24 mouse cellular contexts compared by ENCODE assay signal in genomic region chr13:26503744-26504143, GRCm38 (mm10).
DNase-seq lines count a peak whose midpoint lies in the region; ATAC-seq and TF ChIP-seq lines count a peak whose summit lies in the region.
"Had no signal": no experiment of that assay in that cellular context is flagged by ENCODE, and none has a peak within 500 bp of the region (broad histone marks: within the 10 kb centered on the region; RNA-seq: fewer than 3 reads in every experiment).

No protein-coding gene starts in this region.

- no peak for TF ChIP-seq CTCF in brain, embryonic 14.5 days (IDR thresholded peaks at IDR 0.05; ENCODE audit: borderline replicate concordance, extremely low read depth, insufficient read depth, insufficient read length)

- WGBS in forebrain, embryonic 13.5 days: 96% methylated on average over 1 of the region's 1 CpGs
- 96% methylated on average over 1 of the region's 1 CpGs for WGBS in forebrain, embryonic 10.5 days
- 78% methylated on average over 1 of the region's 1 CpGs for WGBS in forebrain, embryonic 16.5 days
- 80% methylated on average over 1 of the region's 1 CpGs for WGBS in forebrain, embryonic 15.5 days

- ATAC-seq in forebrain, embryonic 13.5 days: peak; percentile 65; the same call in 1 of the 2 replicates
- peak; percentile 67 for ATAC-seq in forebrain, embryonic 16.5 days
- ATAC-seq in forebrain, embryonic 15.5 days (replicated peaks): no peak
- ATAC-seq: activated CD4-positive, CD25-positive, alpha-beta regulatory T cell, adult 4 months; CD4-positive, CD25-positive, alpha-beta regulatory T cell, adult 4 months; Patski had no signal

- DNase-seq in forebrain, embryonic 10.5 days (ENCODE audit: extremely low spot score, low spot score): no peak
- DNase-seq in brain, embryonic 14.5 days (ENCODE audit: low read depth): peak; percentile 49
- DNase-seq: adrenal gland, adult 8-10 months; adrenal gland, postnatal 14 days; adrenal gland, postnatal 36 days; B cell, adult 2 months; cerebellum, adult 11 months; cerebellum, adult 18-20 months; cerebellum, adult 8-10 months; cerebellum, adult 9-11 months; cerebellum, postnatal 14 days; cerebellum, postnatal 36 days; embryo, embryonic 11 days had no signal

- H3K9me3 ChIP-seq in forebrain, embryonic 13.5 days (replicated peaks): no peaks in the 10 kb centered on the region
- H3K9me3 ChIP-seq in forebrain, embryonic 10.5 days: no peaks in the 10 kb centered on the region
- H3K9me3 ChIP-seq in forebrain, embryonic 16.5 days (ENCODE audit: control insufficient read depth, low read length): no peaks in the 10 kb centered on the region
- no peaks in the 10 kb centered on the region for H3K9me3 ChIP-seq in forebrain, embryonic 15.5 days
- H3K9me3 ChIP-seq: embryonic facial prominence, embryonic 13.5 days; embryonic facial prominence, embryonic 15.5 days; G1E had no signal

- H3K27ac ChIP-seq in forebrain, embryonic 13.5 days: no peak overlapping the region
- no peak overlapping the region for H3K27ac ChIP-seq in forebrain, embryonic 10.5 days
- no peak overlapping the region for H3K27ac ChIP-seq in forebrain, embryonic 16.5 days (ENCODE audit: low read length)
- H3K27ac ChIP-seq in forebrain, embryonic 15.5 days (replicated peaks): no peak overlapping the region
- H3K27ac ChIP-seq: embryonic facial prominence, embryonic 13.5 days; embryonic facial prominence, embryonic 15.5 days had no signal

- no peak for TF ChIP-seq POLR2A in brain, embryonic 14.5 days (IDR thresholded peaks at IDR 0.05; ENCODE audit: borderline replicate concordance, extremely low read depth, insufficient read depth, insufficient read length, poor library complexity, severe bottlenecking)

- H3K4me1 ChIP-seq in forebrain, embryonic 13.5 days: no peaks in the 10 kb centered on the region
- H3K4me1 ChIP-seq in forebrain, embryonic 10.5 days: no peaks in the 10 kb centered on the region
- H3K4me1 ChIP-seq in forebrain, embryonic 16.5 days (replicated peaks; ENCODE audit: control insufficient read depth, insufficient read depth, low read length): no peaks in the 10 kb centered on the region
- H3K4me1 ChIP-seq in forebrain, embryonic 15.5 days: no peaks in the 10 kb centered on the region
- H3K4me1 ChIP-seq: embryonic facial prominence, embryonic 13.5 days; embryonic facial prominence, embryonic 15.5 days had no signal

- no peak overlapping the region for H3K4me3 ChIP-seq in forebrain, embryonic 13.5 days
- no peak overlapping the region for H3K4me3 ChIP-seq in forebrain, embryonic 10.5 days
- H3K4me3 ChIP-seq in forebrain, embryonic 16.5 days (replicated peaks; ENCODE audit: low read length): no peak overlapping the region
- H3K4me3 ChIP-seq in forebrain, embryonic 15.5 days: no peak overlapping the region
- H3K4me3 ChIP-seq: embryonic facial prominence, embryonic 13.5 days; embryonic facial prominence, embryonic 15.5 days; erythroblast, embryonic 14.5 days had no signal

- H3K36me3 ChIP-seq in forebrain, embryonic 13.5 days (ENCODE audit: poor library complexity, severe bottlenecking): no peaks in the 10 kb centered on the region
- H3K36me3 ChIP-seq in forebrain, embryonic 10.5 days (replicated peaks): no peaks in the 10 kb centered on the region
- H3K36me3 ChIP-seq in forebrain, embryonic 16.5 days (ENCODE audit: control insufficient read depth, insufficient read depth): no peaks in the 10 kb centered on the region
- no peaks in the 10 kb centered on the region for H3K36me3 ChIP-seq in forebrain, embryonic 15.5 days
- H3K36me3 ChIP-seq: embryonic facial prominence, embryonic 13.5 days; embryonic facial prominence, embryonic 15.5 days; G1E had no signal

- no peak overlapping the region for H3K4me2 ChIP-seq in forebrain, embryonic 13.5 days
- no peak overlapping the region for H3K4me2 ChIP-seq in forebrain, embryonic 16.5 days (ENCODE audit: low read length)
- no peak overlapping the region for H3K4me2 ChIP-seq in forebrain, embryonic 15.5 days (replicated peaks)
- H3K4me2 ChIP-seq: embryonic facial prominence, embryonic 13.5 days; embryonic facial prominence, embryonic 15.5 days had no signal

- no peaks in the 10 kb centered on the region for H3K27me3 ChIP-seq in forebrain, embryonic 13.5 days
- no peaks in the 10 kb centered on the region for H3K27me3 ChIP-seq in forebrain, embryonic 10.5 days (ENCODE audit: poor library complexity, severe bottlenecking)
- no peaks in the 10 kb centered on the region for H3K27me3 ChIP-seq in forebrain, embryonic 16.5 days (replicated peaks; ENCODE audit: control insufficient read depth, insufficient read depth, low read length)
- H3K27me3 ChIP-seq in forebrain, embryonic 15.5 days: no peaks in the 10 kb centered on the region
- H3K27me3 ChIP-seq: CH12.LX; embryonic facial prominence, embryonic 13.5 days; embryonic facial prominence, embryonic 15.5 days; Patski had no signal

- H3K9ac ChIP-seq in forebrain, embryonic 13.5 days: no peak overlapping the region
- no peak overlapping the region for H3K9ac ChIP-seq in forebrain, embryonic 16.5 days (replicated peaks; ENCODE audit: low read depth, low read length)
- H3K9ac ChIP-seq in forebrain, embryonic 15.5 days (replicated peaks): no peak overlapping the region
- H3K9ac ChIP-seq: embryonic facial prominence, embryonic 13.5 days; embryonic facial prominence, embryonic 15.5 days had no signal
